Mouse (Mus musculus) natural killer cell, adult 2 months (primary cell): ENCODE data around the gene Dnah2.
"Not testable (repeated sequence)": the region's sequence is repeated elsewhere in the genome, so short reads cannot be mapped to it uniquely, and the experiment has no call there.

Experiments
- DNase-seq, 2 experiments: peaks; one replicate each; pipeline ENCODE4 v3.0.0; 2022; ENCODE audit warnings: low spot score in 2 of 2

Dnah2 gene

GRCm38 (mm10) chr11:69564391-69564790 is 15.5 kb upstream of the Dnah2 start:
- DNase-seq: no peak

- DNase-seq: no peak
Observed at GRCm38 (mm10) chr11:69563373-69563772, 14.5 kb upstream of the Dnah2 start.

DNA sequence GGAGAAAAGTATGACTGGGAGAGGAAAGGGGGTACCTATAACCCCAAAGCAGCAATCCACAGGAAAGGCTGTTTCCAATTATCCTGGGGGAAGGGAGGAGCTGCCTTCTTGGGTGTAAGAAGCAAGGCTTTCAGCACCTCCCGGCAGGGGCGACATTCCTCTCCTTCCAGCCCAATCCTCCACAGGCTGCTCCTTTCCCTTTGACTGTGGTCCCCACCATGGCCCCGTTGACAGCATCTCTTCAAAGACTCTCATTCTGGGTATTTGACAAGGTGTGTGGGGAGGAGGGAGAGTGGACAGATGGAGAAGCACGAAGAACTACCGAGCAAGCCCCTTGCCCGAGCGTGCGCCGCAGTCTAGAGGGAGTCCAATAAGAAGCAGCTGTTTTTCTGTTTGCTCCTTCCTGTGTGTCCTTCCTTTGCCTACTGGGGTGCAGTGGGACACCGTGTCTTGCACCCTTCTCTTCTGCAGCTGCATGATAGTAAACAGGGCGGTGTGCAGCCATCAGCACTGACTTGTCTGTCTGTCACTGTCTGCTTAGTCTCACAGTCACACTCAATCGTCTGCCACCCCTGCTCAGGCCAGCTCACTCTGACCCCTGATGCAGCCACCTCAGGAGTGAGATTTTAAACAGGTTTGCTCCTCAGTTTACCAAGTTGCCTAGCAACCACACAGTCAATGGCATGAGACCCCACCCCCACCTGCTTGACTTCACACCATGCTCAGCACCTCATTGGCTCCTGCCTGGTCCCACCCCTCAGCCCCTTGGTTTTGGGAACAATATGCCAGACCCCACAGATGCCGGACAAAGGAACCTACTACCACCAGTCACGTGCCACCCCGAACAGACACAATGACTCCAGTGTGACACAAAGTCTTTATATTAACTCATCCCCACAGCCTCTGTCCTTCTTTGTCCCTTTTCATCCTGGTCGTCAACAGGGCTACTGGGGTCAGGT is 12.3 kb upstream of the Dnah2 start:
- DNase-seq: no peak

DNA sequence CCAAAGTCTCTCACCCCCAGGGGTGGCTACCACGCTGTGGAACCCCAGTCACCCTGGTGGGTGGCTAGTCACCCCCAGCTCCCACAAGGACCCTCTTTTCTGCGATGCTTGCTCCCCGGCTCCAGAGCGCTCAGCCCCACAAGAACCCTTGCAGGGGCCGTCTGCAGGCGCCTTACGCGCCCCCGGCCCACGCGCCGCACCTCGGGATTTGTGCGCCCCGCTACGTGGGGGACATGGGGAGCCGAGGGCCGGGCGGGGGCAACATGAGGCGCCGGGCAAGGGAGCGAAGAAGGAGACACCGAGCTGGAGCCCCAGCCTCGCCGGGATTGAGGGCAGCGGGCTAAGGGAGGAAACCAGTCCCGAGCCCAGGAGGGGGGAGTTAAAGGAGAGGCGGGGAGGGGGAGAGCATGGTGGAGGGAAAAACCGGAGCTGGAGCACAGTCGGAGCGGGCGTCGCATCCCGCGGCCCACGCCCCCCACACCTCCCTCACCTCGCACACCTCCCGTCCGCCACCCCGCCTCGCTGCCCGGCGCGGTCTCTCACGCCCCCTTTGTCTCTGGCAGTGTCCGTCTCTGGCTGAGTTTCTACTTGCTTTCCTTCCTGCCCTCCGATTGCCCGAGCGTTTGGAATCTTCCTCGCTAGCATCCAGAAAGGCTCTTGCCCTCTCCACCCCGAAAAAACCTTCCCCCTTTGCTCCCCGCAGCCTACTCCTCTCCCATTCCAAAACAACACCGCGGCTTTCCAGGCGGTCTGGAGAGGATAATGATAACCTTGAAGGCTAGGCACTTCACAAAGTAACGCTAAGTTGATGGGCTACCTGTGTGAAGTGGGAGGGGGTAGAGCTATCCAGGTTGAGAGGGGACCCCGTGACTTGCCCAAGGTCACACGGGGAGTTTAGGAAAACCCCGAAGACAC is 11.2 kb upstream of the Dnah2 start, which contains the start of gene Efnb3:
Efnb3 (minus strand) TSS at position 355 of the 915 bp plus-strand sequence.
- DNase-seq: no peak

GRCm38 (mm10) chr11:69559183-69559582 is 10.3 kb upstream of the Dnah2 start:
- no peak for DNase-seq

DNA sequence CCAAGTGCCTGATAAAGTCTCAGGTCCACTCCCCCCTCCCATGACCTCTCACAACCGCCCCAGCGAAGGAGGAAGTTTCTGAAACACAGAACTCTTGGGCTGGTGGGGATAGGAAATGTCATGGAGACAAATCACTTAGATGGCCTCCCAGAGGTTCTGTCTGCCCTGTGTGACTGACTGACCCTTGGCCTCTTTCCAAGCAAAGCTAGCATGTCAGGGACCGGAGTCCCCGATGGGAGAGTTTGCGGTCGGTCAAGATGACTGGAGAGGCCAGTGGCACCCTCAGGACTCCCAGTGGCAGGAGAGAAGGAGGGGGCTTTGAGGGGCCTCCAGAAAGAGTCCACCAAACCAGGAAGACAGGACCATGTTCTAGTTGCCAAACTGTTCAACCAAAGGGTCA is 9.8 kb upstream of the Dnah2 start:
- DNase-seq: no peak

DNA sequence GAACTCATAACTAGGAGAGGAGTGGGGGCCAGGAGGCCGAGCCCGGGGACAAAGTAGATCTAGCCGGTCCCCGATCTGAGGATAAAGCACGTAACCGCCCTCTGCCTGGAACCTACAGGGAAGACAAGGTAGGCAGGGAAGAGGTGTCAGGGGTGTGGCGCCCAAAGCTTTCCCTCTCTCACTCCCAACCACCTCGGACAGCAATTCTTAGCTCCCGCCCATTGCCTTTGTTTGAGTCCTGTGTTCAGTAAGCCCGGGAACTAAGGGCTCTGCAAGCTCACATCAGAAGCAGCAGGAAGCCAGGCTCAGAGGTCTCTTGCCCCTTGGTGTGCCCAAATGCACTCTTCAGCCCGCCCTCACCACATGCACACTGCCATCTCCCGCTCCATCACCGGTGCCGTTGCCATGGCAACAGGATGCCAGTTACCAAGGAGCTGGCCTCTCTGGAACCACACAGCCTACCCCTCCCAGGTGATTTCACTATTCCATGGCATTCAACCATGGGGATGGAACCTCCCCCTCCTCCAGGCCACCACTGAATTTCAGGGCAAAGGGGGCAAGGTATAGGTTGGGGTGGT is 8.6 kb upstream of the Dnah2 start:
- no peak for DNase-seq

GRCm38 (mm10) chr11:69554539-69555140 is 5.7 kb upstream of the Dnah2 start:
- no peak for DNase-seq

DNA sequence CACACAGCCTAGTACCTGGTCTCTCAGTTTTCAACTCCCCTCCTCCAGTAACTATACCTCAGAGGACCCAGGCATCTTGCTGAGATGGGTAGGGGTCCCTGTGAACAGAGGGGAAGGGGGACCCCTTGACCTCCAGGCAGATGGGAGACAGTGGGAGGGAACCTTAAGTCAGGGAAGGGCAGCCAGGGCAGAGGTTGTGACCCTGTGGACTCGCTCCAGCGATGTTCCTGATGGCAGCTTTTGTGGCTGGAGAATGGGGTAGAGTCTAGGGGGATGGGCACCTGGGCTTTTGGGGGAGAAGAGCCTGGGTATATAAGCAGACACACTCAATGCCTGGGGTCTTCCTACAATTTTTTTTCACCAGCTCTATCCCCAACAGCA is 4.4 kb upstream of the Dnah2 start:
- no peak for DNase-seq

GRCm38 (mm10) chr11:69552622-69553340 is 3.9 kb upstream of the Dnah2 start:
- DNase-seq: no peak

DNA sequence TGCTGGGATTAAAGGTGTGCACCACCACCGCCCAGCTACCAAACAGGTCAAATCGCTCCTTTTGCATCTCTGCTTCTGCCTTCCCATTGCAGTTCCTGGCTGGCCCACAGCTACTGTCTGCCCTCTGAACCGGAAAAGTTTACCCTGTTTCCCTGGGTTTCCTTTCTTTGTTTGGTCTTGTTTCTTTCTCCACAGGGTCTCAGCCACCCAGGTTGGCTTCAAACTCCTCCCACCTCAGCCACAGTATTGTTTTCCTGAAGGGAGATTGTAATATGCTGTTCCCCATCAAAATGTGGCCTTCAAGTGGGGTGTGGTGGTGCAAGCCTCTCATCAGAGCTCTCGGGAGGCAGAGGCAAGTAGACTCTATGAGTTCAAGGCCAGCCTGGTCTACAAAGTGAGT is 2.4 kb upstream of the Dnah2 start:
- DNase-seq: no peak

DNA sequence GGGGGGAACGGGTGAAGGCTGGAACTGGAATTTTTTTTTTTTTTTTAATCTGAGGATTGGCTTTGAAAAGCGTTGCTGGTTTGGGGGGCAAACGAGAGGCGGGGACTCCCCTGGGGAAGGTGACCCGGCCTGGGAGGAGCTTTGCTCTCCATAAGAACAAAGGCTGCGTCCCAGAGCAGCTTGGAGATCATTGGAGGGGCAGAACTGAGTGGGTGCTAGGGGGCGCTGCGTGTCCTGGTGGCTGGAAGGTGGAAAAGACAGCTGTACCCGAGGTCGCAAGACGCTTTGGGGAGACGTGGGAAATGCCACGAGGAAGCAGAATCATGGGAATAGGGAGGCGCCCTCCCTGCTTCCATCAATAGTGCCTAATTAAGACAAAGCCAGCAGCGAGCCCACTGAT is 1.8 kb downstream of the Dnah2 start:
- no peak for DNase-seq

DNA sequence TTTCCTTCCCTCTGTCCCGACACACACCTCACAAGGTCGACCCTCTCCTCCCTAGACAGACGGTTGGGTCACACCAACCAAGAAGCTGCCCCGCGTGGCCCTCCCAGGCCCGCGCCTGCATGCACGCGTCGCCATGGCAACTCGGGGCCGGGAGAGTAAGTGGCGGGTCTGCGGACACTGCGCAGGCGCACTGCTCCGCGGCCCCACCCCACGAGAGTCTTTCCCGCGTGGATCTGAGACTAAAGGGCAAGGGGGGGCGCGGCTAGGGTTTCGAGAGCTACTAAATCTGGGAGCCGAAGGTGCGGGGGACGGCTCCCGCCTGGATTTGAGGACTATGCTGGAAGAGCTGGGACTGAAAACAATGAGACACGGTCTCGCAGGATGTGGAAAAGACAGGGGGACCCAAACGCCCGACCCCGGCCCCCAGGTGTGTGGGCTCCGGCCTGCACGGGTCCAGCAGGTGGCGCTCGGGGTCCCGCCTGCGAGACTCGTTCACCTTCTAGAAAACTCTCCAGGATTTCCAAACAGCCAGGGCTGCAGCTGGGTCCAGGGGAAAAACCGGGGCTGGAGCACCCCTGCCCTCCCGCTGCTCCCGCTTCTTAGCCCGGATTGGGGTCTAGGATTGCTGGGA is 2.4 kb downstream of the Dnah2 start:
- peak; percentile 34 to 61 for DNase-seq

GRCm38 (mm10) chr11:69545957-69546356 is 3.0 kb downstream of the Dnah2 start:
- DNase-seq: no peak

- DNase-seq: no peak
Observed at GRCm38 (mm10) chr11:69543598-69543997, 5.3 kb downstream of the Dnah2 start.

DNA sequence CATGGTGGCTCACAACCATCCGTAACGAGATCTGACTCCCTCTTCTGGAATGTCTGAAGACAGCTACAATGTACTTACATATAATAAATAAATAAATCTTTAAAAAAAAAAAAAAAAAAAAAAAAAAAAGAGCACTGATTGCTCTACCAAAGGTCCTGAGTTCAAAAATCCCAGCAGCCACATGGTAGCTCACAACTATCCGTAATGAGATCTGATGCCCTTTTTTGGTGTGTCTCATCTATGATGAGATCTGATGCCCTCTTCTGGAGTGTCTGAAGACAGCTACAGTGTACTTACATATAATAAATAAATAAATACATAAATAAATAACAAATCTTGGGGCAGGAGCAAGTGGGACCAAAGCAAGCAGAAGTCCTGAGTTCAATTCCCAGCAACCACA is 7.2 kb downstream of the Dnah2 start:
- not testable (repeated sequence) for DNase-seq

GRCm38 (mm10) chr11:69540700-69541099 is 8.2 kb downstream of the Dnah2 start:
- DNase-seq: no peak

DNA sequence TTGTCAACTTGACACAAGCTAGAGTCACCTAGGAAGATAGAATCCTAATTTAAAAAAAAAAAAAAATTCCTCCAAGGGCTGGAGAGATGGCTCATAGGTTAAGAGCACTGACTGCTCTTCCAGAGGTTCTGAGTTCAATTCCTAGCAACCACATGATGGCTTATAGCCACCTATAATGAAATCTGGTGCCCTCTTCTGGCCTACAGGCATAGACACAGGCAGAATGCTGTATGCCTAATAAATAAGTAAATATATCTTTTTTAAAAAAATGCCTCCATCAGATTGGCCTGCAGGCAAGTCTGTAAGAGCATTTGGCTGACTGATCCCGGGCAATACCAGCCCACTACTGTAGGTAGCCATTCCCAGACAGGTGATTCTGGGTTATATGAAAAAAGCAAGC is 13.9 kb downstream of the Dnah2 start:
- DNase-seq: no peak

DNA sequence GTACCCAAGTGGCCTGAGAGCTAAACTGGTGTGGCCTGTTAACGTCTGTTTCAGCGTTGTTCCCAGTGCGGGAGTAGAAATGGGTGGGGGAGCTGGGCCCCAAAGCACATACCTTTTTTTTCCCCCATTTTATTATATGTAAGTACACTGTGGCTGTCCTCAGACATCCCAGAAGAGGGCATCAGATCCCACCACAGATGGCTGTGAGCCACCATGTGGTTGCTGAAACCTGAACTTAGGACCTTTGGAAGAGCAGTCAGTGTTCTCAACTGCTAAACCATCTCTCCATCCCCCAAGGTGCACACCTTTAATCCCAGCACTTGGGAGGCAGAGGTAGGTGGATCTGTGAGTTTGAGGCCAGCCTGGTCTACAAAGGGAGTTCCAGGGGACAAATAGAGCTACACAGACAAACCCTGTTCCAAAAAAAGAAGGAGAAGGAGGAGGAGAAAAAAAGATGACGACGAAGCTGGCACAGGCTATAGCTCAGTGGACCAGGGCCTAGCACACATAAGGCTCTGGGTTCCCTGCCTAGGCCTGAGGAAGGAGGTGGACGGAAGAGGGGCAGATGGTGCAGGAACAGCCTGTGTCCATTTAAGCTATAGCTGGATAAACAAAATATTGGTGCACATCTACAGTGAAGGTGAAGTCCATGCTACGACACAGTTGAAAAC is 16.3 kb downstream of the Dnah2 start:
- no peak for DNase-seq

DNA sequence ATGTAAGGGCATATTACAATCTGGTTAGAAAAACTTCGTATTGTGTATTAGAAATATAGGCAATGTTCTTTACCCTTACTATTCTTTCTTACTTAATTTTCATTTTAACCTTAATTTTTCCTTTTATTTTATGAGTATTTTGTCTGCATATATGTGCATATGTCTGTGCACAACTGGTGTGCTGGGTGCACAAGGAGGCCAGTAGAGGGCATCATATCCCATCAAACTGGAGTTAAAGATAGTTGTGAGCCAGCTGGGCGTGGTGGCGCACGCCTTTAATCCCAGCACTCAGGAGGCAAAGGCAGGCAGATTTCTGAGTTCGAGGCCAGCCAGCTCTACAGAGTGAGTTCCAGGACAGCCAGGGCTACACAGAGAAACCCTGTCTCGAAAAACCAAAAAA is 18.2 kb downstream of the Dnah2 start:
- DNase-seq: not testable (repeated sequence)
